Mouse (Mus musculus) G1E-ER4 (cell line): ENCODE results near the gene Brix1. TPM values are rescaled to one million over a fixed set of nuclear protein-coding genes. Genes with fewer than 3 reads are reported as not detected.

Experiments used
- GATA1 ChIP-seq: IDR thresholded peaks from one replicate; pipeline ENCODE4 v1.8.0; 2012; ENCODE audit warnings: low read length, inconsistent platforms
- polyA plus RNA-seq: library from polyadenylated mRNA; stranded (reverse); fragments of >175 nt; gene quantifications from 2 replicates; pipeline ENCODE4 v1.2.3, GENCODE M21; 2012

The Brix1 gene
- 103 and 116 TPM in 2 replicates for polyA plus RNA-seq

DNA sequence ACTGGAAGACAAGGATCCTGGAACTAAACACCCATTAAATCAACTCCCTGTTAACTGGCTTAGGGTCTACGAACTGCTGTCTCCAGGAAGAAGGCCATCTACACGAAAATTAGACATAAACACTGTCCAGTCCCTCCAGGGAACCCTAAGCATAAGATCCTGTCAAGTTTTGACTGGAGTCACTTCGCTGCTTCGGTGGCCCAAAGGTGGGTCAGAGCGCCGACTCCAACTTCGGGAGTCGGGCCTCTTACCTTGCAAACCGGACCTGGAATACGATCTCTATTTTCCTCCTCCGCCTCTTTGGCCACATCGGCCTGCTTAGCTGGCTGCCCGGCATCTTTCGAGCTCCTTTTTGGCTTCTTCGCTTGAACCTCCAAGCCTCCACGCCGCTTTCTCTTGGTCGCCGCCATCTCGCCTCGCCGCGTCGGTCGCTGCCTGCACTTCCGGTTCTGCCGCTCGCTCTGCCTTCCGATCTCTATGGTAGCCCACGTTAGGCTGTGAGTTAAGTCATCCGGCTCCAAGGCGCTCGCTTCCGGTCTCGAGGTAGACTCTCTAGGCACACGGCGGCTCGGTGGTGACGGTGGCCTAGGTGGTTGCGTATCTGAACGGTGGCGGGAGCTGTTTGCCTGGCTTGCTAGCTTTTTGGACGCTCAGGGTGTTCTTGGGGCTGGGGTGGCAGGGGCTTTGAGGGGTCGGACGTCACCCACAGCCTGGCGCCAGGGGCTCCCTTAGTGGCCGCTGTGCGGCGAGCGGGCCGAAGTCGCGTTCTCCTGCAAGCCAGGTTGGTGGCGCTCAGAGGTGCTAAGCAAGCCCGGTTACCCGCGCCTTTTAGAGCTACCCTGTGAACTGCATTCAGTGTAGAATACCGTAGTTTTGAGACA lies at the start of gene Brix1, which contains the start of gene Rad1:
Gene Brix1, minus strand, starts transcription at position 464 of the 881 bp plus-strand sequence.
Gene Rad1, plus strand, starts transcription at position 535 of the 881 bp plus-strand sequence.
- no peak for TF ChIP-seq GATA1

DNA sequence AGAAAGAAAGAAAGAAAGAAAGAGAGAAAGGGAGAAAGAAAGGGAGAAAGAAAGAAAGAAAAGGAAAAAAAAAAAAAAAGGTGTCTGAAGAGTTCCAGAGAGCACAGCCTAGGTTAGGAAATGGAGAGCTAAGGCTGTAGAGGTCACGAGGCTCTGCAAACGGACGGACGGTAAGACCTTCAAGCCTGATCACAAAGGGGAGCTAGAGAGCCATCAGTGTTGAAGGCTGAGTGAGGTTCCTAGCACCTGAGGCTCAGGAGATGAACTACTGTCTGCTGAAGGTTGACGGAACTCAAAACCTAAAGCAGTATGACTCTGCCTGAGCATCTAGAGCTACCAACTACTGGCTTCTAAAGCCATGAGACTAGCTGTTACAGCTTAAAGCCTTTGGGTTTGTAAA lies 48.8 kb upstream of the Brix1 start:
- no peak for TF ChIP-seq GATA1

DNA sequence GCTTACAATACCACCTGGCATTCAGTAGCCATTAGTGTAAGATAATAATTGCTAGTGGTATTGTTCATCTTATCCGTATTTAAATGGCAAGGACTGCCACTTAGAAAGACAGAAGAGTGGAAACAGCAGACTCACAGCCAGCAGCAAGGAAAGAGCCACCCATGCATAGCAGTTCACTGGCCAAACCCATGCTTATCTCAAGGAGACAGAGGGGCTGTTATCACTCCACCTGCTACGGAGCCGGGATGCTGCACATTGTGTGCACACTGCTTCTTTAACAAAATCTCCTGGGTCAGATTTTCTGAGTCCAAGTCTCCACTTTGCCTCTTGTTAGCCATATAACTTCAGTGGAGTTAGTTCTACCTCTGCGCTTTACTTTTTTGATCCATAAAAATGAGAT lies 45.6 kb upstream of the Brix1 start:
- TF ChIP-seq GATA1: no peak

DNA sequence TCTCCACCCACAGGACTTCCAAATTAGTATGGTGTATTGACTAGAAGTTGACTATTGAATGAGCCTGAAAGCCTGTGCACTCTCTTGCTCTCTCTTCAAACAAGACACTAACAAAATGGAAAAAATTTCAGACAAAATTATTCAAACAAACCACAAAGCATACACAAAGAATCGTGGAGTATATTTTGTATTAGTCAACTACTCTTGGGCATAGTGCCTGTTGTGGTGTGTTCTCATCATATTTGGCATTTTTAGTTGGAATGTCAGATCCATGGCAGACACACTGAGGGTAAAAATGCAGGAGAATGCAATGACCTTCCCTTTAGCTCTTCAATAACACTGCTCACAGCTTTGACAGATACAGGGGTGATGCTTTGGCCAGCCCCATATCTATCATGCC lies 40.1 kb upstream of the Brix1 start:
- no peak for TF ChIP-seq GATA1

DNA sequence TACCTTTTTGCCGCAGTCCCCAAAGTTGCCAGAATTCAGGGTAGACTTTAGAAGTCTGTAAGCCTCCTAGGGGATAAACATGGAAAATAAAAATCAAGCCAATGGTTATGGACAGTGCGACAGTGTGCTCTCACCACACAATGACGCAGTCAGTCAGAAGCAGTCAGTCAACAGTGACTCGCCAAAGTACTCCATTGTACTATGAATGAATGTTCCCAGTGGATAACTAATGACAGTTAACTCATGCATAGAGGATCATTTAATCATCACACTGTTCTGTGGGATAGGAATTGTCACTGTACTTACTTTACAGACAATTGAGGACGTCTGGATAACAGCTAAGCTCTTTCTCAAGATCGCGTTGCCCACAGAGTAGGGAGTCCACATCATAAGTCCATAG lies 29.4 kb upstream of the Brix1 start:
- no peak for TF ChIP-seq GATA1

DNA sequence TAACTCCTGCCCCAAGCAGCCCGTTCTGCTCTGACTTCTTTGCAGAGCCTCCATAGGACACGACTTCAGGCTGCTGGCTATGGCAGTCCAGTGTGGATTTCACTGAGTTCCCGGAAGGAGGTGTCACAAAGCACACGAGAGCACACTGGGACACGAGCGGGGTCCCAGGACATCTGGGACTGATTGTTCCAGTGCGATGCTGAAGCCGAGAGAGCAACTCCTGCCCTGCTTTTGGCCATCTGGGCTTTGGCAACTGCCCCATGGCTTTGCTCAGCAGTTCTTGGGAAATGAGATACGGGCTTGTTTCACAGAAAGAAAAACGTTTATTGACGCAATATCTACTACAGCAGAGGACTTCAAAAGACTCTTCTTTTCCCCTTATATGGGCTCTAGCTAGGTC lies 20.4 kb upstream of the Brix1 start:
- TF ChIP-seq GATA1: no peak

DNA sequence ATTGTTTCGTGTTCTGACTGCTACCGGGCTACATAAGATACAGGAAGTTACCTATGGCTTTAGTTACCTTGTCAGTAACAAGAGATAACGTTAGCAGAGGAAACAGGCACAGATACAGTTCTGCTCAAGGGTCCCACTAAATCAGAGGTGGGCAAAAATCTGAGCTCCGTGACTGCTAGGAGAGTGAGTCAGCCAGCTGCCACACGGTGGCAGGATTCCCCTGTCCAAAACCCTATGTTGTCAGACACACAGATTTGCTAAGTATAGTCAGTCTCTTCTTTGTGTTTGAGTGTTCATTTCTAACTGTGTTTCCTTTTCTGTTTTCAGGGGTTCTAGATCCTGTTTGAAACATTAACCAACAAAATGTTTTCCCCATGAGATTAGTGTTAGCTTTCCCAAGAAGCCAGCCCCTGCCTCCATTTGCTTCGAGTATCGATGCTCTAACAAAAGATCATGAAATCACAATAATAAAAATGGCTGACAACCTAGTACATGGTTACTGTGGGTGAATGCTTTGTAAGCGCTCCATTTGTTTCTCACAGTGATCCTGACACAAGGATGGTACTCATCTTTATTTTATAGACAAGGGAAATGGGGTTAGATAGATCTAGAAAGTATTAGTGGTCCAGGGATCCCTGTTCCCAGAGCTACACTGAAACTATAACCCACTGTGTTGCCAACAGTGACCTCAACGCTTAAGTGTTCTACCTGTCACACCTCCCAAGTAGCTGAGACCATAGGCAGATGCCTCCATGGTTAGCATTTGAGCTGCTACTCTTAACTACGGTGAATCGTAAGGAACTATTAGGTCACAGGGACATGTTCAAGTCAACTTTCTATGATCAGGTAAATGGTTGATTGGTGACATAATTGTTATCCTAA lies 15.3 kb upstream of the Brix1 start:
- no peak for TF ChIP-seq GATA1

DNA sequence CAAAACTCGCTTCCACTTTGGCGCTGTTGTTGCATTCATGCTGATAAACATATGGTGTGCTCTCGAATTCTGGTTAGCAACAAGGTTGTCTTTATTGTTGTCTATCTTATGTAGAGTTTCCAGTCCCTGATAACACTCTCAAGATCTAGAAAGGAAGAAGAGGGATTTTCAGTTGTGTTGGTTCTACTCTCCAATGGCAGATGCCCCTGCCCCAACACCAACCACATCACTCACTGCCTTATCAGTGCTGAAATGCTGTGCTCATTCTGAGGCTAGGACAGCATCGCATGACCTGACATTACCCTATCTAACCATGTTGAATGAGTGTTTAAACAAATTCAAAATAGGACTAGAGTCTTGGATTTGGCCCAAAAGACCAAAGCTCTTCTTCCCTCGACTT lies 14.3 kb upstream of the Brix1 start:
- no peak for TF ChIP-seq GATA1

DNA sequence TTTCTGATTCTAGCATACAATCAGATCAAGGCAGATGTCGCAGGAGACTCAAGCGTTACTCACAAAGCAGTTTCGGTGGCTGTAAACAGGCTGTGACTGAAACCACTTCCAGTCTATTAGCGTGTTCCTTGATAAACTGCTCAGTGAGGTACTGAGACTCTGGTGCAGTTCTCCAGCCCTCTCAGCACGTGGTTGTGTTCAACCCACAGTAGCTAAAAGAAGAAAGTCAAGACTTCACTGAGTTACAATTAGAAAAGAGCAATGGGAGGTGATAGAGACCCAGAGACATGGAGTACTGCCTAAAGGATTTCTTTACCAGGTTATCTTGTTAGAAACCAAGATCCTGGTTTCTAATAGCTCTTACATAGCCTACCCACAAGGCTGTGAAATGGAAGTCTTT lies 13.8 kb upstream of the Brix1 start:
- no peak for TF ChIP-seq GATA1

DNA sequence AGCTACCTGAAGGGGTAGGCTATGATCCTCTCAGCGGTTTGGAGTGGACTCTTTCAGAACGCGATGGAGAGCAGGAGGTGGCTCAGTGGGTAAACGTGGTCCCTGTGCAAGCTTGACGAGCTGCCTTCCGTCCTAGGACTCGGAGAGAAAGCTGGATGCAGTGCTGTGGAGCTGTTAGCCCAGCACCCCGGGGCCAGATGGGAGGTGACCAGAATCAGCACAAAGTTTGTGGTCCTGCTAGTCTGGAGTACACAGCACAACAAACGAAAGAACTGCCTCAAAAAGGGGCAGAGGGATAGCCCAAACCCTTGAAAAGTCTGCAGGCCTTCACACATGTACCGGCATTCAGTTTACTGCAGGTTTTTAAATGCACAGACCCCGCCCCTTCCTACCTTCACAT lies 10.2 kb upstream of the Brix1 start:
- no peak for TF ChIP-seq GATA1

DNA sequence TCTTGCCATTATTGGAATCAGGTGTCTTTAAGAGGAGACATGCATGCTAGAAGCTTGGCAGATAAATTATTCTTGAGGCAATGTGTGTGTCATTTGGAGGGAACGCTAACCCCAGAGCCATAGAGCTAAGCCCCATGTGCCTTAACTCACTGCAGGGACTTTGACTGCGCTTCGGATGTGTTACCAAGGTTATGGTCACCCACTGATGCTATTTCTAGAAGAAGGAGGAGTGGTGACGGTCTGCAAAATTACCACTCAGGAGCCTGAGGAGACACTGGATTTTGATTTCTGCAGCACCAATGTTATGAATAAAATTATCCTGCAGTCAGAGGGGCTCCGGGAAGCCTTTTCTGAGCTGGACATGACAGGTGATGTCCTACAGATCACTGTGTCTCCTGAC lies 4.4 kb upstream of the Brix1 start:
- TF ChIP-seq GATA1: no peak

DNA sequence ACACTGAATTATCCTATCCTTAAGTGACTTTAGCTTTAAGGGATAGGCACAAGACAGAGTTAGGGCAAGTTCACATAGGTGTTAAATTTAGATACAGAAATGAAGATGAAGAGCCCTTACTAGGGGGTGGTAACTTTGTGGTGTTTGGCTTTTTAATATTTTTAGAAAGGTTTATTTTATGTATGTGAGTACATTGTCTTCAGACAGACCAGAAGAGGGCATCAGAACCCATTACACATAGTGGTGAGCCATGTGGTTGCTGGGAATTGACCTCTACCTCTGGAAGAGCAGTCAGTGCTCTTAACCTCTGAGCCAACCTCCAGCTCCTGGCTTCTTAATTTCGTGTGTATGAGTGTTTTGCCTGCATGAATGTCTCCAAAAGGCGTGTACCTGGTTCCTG lies 1.5 kb upstream of the Brix1 start:
- no peak for TF ChIP-seq GATA1

DNA sequence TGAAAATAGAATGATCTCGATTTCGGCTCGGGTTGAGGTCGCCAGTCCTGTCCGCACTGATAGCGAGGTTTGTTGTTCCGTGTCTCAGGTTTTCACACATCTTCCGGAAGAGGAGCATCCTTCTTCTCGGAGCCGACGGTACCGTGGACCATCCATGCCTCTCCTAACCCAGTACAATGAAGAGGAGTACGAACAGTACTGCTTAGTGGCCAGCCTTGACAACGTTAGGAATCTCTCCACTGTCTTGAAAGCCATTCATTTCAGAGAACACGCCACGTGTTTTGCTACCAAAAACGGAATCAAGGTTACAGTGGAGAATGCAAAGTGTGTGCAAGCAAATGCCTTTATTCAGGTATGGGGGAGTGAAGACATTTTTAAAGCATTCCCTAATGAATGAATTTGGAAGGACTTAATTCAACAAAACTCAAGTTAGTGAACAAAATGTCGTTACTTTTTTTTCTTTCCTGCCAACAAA lies 655 bp upstream of the Brix1 start:
- TF ChIP-seq GATA1: no peak

DNA sequence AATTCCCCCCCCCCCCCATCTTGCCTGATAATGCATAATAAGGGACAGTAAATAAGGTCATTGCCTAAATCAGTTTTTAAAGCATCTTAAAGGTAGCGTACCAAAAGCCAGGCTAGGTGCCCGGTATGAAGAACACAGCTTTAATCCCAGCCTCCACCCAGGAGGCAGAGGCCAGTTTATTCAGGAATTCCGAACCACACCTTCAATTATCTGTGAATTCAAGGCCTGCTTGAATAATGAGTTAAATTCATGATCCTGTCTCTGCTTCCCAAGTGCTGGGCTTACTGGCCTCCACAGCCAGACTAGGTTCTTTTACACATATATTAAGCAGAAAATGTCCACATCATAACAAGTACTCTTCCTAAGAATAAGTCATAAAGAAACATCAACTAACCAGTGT lies 14.8 kb downstream of the Brix1 start:
- TF ChIP-seq GATA1: no peak

DNA sequence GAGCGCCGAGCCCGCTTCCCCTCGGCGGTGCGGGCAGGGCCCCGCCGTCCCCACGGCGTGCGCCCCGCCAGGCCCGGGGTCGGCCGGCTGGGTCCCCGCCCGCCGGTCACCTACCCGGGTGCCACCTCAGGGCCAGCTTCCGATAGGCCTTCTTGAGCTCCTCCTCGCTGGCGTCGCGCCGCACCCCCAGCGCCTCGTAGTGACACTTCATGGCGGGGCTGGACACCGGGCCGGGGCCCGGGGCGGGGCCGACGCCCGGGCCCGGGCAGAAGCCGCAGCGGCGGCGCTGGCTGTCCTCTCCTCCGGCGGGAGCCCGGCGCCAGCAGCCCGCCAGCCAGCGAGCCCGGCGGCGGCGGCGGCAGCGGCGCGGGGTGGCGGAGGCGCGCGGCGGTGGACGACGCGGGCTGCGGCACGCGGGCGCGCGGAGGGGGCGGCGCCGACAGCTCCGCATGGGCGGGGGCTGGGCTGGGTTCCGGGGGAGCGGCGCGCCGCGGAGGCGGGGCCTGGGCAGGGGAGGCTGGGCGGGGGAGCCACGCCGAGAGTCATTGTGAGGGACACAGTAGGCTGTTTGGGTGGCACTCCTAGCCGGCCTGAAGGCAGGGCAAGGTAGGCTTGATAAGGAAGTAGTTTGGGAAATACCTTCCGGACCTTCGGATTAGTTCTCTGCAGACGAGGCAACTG lies 15.5 kb downstream of the Brix1 start, which contains the start of gene Dnajc21:
Gene Dnajc21, minus strand, starts transcription at position 366 of the 681 bp plus-strand sequence.
- TF ChIP-seq GATA1: no peak
